Mouse (Mus musculus) C2C12 (cell line): ENCODE measurements around the gene Arid3b. TPM values are rescaled to one million over a fixed set of nuclear protein-coding genes. Genes with fewer than 3 reads are reported as not detected.
A peak's percentile ranks its signal among the peaks of the same experiment; 100 is the strongest.
"Not testable (repeated sequence)": the region's sequence is repeated elsewhere in the genome, so short reads cannot be mapped to it uniquely, and the experiment has no call there.

ENCODE experiments used
- H3K27me3 ChIP-seq: one replicate; pipeline ENCODE4 v1.6.1; 2011; ENCODE audit not compliant: control insufficient read depth, insufficient read depth, insufficient read length
- H3K36me3 ChIP-seq: one replicate; pipeline ENCODE4 v1.6.1; 2011; ENCODE audit not compliant: control insufficient read depth, insufficient read depth
- H3K4me3 ChIP-seq: one replicate; pipeline ENCODE4 v1.5.1; 2011; ENCODE audit warnings: mild to moderate bottlenecking, control low read depth; ENCODE audit not compliant: poor library complexity, insufficient read depth, severe bottlenecking
- H3K79me2 ChIP-seq: one replicate; pipeline ENCODE4 v1.6.1; 2011; ENCODE audit not compliant: control insufficient read depth, insufficient read depth
- H3K79me3 ChIP-seq: one replicate; pipeline ENCODE4 v1.6.1; 2011; ENCODE audit warnings: low read depth, control low read depth
- H3ac ChIP-seq: one replicate; pipeline ENCODE3; 2011; ENCODE audit warnings: low read depth; ENCODE audit not compliant: control insufficient read depth, insufficient read length
- CEBPB ChIP-seq: IDR thresholded peaks from one replicate; pipeline ENCODE4 v1.6.1; 2011; ENCODE audit warnings: low read depth, mild to moderate bottlenecking, control low read depth, moderate library complexity
- CTCF ChIP-seq: IDR thresholded peaks from one replicate; pipeline ENCODE4 v1.5.1; 2011; ENCODE audit not compliant: control insufficient read depth, insufficient read depth, insufficient read length
- FOSL1 ChIP-seq: IDR thresholded peaks from one replicate; pipeline ENCODE4 v1.8.0; 2011; ENCODE audit warnings: mild to moderate bottlenecking, low read length; ENCODE audit not compliant: poor library complexity, insufficient read depth, severe bottlenecking
- MAX ChIP-seq: IDR thresholded peaks from one replicate; pipeline ENCODE4 v1.6.1; 2011; ENCODE audit warnings: mild to moderate bottlenecking, control low read depth
- MYOD1 ChIP-seq: IDR thresholded peaks from one replicate; pipeline ENCODE4 v1.6.1; 2011; ENCODE audit warnings: low read depth; ENCODE audit not compliant: control insufficient read depth, insufficient read length
- MYOG ChIP-seq: IDR thresholded peaks from one replicate; pipeline ENCODE4 v1.6.1; 2011; ENCODE audit not compliant: control insufficient read depth, insufficient read length; ENCODE audit errors: extremely low read depth
- USF1 ChIP-seq: IDR thresholded peaks from one replicate; pipeline ENCODE4 v1.6.1; 2011; ENCODE audit warnings: low read depth, mild to moderate bottlenecking, control low read depth, moderate library complexity
- long read RNA-seq, 2 experiments: library from polyadenylated mRNA; unstranded; transcript quantifications; one replicate each; pipeline ENCODE4 v2.0.0; 2019 to 2020
- polyA plus RNA-seq: library from polyadenylated mRNA; unstranded; fragments of >200 nt; fragmentation: generic; extraction: Trizol; gene quantifications from one replicate; pipeline ENCODE4 v1.2.1, GENCODE M21; 2012; ENCODE audit warnings: missing spikeins

The Arid3b gene
- polyA plus RNA-seq: 0.87 TPM
- long read RNA-seq, experiment 1, partial matches to known transcripts: 0 of 2 reads
- long read RNA-seq, experiment 1, other reads (novel, unspliced or antisense): 2 of 2 reads
- long read RNA-seq, experiment 2, full-length matches to known transcripts: 3 of 9 reads
- long read RNA-seq, experiment 2, partial matches to known transcripts: 0 of 9 reads
- long read RNA-seq, experiment 2, other reads (novel, unspliced or antisense): 6 of 9 reads

DNA sequence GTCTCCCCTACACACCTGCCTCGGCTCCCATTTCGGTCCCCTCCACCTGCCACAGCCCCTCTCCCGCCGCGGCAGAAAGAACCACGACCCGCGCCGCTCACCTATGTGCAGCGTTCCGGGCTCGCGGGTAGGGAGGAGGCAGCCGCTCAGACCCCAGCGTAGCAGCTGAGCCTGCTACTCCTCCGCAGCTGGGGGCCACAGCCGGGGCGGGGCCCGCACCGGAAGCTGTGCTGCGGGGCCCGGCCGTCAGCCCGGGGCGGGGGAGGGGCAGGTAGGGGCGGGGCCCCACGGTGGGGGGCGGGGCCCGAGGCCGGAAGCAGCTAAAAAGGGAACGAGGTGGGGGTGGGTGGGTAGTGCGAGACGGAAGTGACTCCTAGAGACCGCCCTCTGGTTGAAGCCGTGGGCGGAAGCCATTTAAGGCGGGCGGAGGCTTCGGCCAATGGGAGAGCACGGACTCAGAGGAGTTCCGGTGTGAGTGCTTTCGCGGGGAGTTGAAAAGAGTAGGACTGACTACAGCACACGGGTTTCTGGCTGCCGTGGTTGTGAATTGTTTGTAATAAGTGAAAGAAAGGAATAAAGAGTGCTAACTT, at the start of gene Arid3b:
TSS of gene Arid3b (minus strand) at position 213 of the 590 bp plus-strand sequence.
- Histone ChIP-seq H3K79me2 (no peaks in the 10 kb centered on the region), H3ac (peak within 1 kb of the TSS; percentile 65), H3K27me3 (no peaks in the 10 kb centered on the region), H3K36me3 (no peaks in the 10 kb centered on the region), H3K4me3 (peak within 1 kb of the TSS; percentile 38), H3K79me3 (no peaks in the 10 kb centered on the region)
- TF ChIP-seq MAX (peak; percentile 49), MYOD1 (no peak)

DNA sequence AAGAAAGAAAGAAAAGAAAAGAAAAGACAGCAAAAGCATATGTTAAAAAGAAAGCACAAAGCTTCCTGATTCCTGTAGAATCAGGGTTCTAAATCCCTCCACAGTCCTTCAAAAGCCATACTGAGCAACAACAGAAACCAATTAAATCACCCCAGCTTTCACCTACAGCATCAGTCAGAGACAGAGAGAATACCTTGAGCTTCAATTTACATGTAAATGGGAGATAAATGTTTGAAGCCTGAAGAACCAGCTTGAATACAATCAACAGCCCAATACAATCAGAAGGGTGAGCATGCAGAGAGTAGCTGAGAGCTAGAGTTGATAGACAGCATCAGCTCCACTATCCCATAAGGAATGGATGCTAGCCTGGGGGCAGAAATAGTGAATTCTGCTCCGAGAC, 46.8 kb upstream of the Arid3b start:
- H3K27me3 ChIP-seq: no peaks in the 10 kb centered on the region
- no peaks in the 10 kb centered on the region for H3K79me3 ChIP-seq
- H3K4me3 ChIP-seq: no peak overlapping the region
- no peak for TF ChIP-seq CEBPB
- TF ChIP-seq MYOG: no peak
- TF ChIP-seq USF1: no peak
- no peak for TF ChIP-seq MYOD1
- TF ChIP-seq MAX: no peak
- TF ChIP-seq CTCF: no peak
- no peak for TF ChIP-seq FOSL1
- H3K36me3 ChIP-seq: no peaks in the 10 kb centered on the region
- H3ac ChIP-seq: no peak overlapping the region
- H3K79me2 ChIP-seq: no peaks in the 10 kb centered on the region

DNA sequence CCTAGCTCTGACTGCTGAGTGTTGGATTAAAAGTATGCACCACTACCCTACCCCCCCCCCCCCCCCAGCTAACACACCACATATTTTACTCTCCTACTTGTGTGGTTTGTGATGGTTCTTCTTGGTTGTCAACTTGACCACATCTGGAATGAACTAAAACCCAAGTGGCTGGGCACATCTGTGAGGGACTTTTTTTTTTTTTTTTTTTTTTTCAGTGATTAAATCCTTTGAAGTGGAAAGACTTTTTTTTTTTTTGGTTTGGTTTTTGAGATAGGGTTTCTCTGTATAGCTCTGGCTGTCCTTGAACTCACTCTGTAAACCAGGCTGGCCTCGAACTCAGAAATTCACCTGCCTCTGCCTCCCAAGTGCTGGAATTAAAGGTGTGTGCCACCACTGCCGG, 45.2 kb upstream of the Arid3b start:
- H3K27me3 ChIP-seq, H3K79me3 ChIP-seq: not testable (repeated sequence)

DNA sequence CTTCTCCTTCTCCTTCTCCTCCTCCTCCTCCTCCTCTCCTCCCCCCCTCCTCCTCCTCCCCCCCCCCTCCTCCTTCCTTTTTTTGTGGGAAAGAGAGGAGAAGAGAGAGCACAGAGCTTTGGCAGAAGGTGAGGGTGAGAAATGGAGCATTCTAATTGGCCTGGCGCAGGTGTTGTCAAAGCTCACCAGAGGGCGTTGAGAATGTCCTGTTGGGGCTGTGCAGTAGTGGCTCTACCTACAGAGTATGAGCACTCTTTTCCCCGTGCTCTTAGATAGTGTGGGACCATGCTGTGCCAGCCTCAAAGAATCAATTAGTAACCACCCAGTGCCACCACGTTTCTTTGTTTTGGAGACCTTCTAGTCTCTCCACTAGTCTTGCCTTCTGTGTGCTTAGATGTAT, 43.7 kb upstream of the Arid3b start:
- H3K4me3 ChIP-seq: no peak overlapping the region
- H3ac ChIP-seq: no peak overlapping the region
- no peaks in the 10 kb centered on the region for H3K79me2 ChIP-seq
- H3K79me3 ChIP-seq: no peaks in the 10 kb centered on the region
- TF ChIP-seq CTCF (no peak), MYOG (no peak), CEBPB (no peak), USF1 (no peak), MYOD1 (no peak), FOSL1 (no peak), MAX (no peak)
- no peaks in the 10 kb centered on the region for H3K36me3 ChIP-seq
- no peaks in the 10 kb centered on the region for H3K27me3 ChIP-seq

More for the DNA sequence above, 45.2 kb upstream of the Arid3b start:
- not testable (repeated sequence) for H3K36me3 ChIP-seq, H3ac ChIP-seq, H3K79me2 ChIP-seq, H3K4me3 ChIP-seq

DNA sequence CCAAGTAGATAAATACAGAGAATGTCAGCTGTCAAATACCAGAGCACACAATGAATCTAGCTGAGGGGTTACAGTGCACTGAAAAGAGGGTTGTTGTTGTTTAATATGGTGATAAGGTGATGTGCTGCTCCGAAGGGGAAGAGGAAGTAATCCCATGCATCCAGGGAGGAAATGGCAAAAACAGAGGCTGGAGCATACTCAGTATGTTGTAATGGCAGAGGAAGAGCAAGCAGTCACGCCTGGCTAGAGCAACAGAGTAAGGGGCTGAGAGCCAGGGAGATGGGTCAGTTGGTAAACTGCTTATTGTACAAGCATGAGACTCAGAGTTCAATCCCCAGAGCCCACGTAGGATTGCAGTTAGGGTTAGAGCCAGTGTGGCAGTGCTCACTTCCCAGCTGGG, 42.6 kb upstream of the Arid3b start:
- Histone ChIP-seq H3K36me3 (no peaks in the 10 kb centered on the region), H3K79me2 (no peaks in the 10 kb centered on the region), H3K27me3 (no peaks in the 10 kb centered on the region), H3ac (no peak overlapping the region), H3K4me3 (no peak overlapping the region), H3K79me3 (no peaks in the 10 kb centered on the region)
- no peak for TF ChIP-seq USF1
- no peak for TF ChIP-seq CEBPB
- TF ChIP-seq MAX: no peak
- no peak for TF ChIP-seq CTCF
- TF ChIP-seq FOSL1: no peak
- no peak for TF ChIP-seq MYOD1
- TF ChIP-seq MYOG: no peak

DNA sequence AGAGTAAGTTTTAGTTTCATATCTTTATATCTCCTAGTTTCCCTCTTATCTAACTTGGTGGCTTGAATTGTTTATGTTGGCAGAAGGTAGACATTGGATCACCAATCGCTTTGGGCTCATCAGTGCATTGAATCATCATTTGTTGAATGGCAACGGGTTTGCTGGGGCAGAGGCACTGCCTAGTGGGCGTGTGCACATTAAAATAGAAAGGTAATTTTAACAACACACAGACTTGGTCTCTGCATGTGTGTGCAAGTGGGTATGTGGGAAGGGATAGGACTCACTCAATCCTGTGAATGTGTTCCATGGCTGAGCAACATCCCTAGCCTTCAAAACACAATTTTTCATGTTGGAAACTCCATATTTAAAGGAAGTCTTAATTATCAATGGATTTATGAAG, 38.4 kb upstream of the Arid3b start:
- H3K79me2 ChIP-seq: no peaks in the 10 kb centered on the region
- no peaks in the 10 kb centered on the region for H3K79me3 ChIP-seq
- H3ac ChIP-seq: no peak overlapping the region

More for the DNA sequence above, 38.4 kb upstream of the Arid3b start:
- TF ChIP-seq USF1 (no peak), CTCF (no peak), CEBPB (no peak), FOSL1 (no peak), MYOG (no peak), MYOD1 (no peak), MAX (no peak)
- H3K4me3 ChIP-seq: no peak overlapping the region
- H3K36me3 ChIP-seq: no peaks in the 10 kb centered on the region
- no peaks in the 10 kb centered on the region for H3K27me3 ChIP-seq
